Mouse (Mus musculus) liver, embryonic 14.5 days (tissue): Measurements from ENCODE around the gene Pds5b.
"Not testable (repeated sequence)": the region's sequence is repeated elsewhere in the genome, so short reads cannot be mapped to it uniquely, and the experiment has no call there.

Source experiments
- CTCF ChIP-seq: IDR thresholded peaks from 2 replicates; pipeline ENCODE4 v1.5.1; 2016; ENCODE audit warnings: antibody characterized with exemption, low read depth, control low read depth
- EP300 ChIP-seq: IDR thresholded peaks from 2 replicates; pipeline ENCODE4 v1.6.1; 2016; ENCODE audit warnings: antibody characterized with exemption, low read depth

- not testable (repeated sequence) for TF ChIP-seq CTCF, EP300
Observed at GRCm38 (mm10) chr5:150707181-150707580, 33.6 kb downstream of the Pds5b start.
